Mouse (Mus musculus) ES-E14 (cell line): Measurements from ENCODE around the gene Rabif. TPM values are rescaled to one million over a fixed set of nuclear protein-coding genes. Genes with fewer than 3 reads are reported as not detected.
"Not testable (repeated sequence)": the region's sequence is repeated elsewhere in the genome, so short reads cannot be mapped to it uniquely, and the experiment has no call there.

Source experiments
- DNase-seq: peaks from one replicate; pipeline ENCODE4 v3.0.0-alpha.2; 2013; ENCODE audit warnings: low read depth, low spot score
- H3K27ac ChIP-seq: 2 replicates; pipeline ENCODE4 v1.5.1; 2012; ENCODE audit warnings: low read depth, mild to moderate bottlenecking, low read length, moderate library complexity, mixed read lengths; ENCODE audit not compliant: poor library complexity, insufficient read depth, severe bottlenecking
- H3K36me3 ChIP-seq: 2 replicates; pipeline ENCODE4 v1.6.1; 2012; ENCODE audit warnings: mild to moderate bottlenecking, low read length, moderate library complexity, mixed read lengths; ENCODE audit not compliant: control insufficient read depth, poor library complexity, insufficient read depth, severe bottlenecking
- H3K4me1 ChIP-seq, 2 experiments: fragments of 150-350 bp in 1 of 2; sonication (generic) in 1 of 2; 2 replicates each; pipeline ENCODE4 v1.6.1; 2012; ENCODE audit warnings: low read length in 2 of 2, mild to moderate bottlenecking in 1 of 2, mixed read lengths in 1 of 2; ENCODE audit not compliant: control insufficient read depth in 2 of 2, insufficient read depth in 2 of 2, poor library complexity in 1 of 2
- H3K4me3 ChIP-seq, 2 experiments: fragments of 150-350 bp in 1 of 2; sonication (generic) in 1 of 2; 2 replicates each; pipeline ENCODE4 v1.5.1; 2012; ENCODE audit warnings: low read length in 2 of 2, low read depth in 1 of 2, mild to moderate bottlenecking in 1 of 2, mixed read lengths in 1 of 2; ENCODE audit not compliant: insufficient read depth in 1 of 2, poor library complexity in 1 of 2, severe bottlenecking in 1 of 2
- H3K9ac ChIP-seq: 2 replicates; pipeline ENCODE4 v1.6.1; 2012; ENCODE audit warnings: low read depth, mild to moderate bottlenecking, low read length, mixed read lengths; ENCODE audit not compliant: poor library complexity, insufficient read depth, severe bottlenecking
- H3K9me3 ChIP-seq: fragments of 150-350 bp; sonication (generic); 2 replicates; pipeline ENCODE4 v1.6.1; 2012; ENCODE audit warnings: low read depth, mild to moderate bottlenecking, low read length; ENCODE audit not compliant: control insufficient read depth, insufficient read depth
- CHD2 ChIP-seq: IDR thresholded peaks from 2 replicates; pipeline ENCODE4 v1.6.1; 2014; ENCODE audit warnings: mild to moderate bottlenecking, low read depth, low read length, inconsistent platforms
- HCFC1 ChIP-seq: IDR thresholded peaks from 2 replicates; pipeline ENCODE4 v1.6.1; 2012; ENCODE audit warnings: low read length, inconsistent platforms, borderline replicate concordance; ENCODE audit not compliant: insufficient read depth
- MAFK ChIP-seq: IDR thresholded peaks from 2 replicates; pipeline ENCODE4 v1.6.1; 2014; ENCODE audit warnings: mild to moderate bottlenecking, low read depth, low read length, inconsistent platforms; ENCODE audit not compliant: insufficient read depth
- ZC3H11A ChIP-seq: IDR thresholded peaks from 2 replicates; pipeline ENCODE4 v1.6.1; 2012; ENCODE audit warnings: low read depth, mild to moderate bottlenecking, inconsistent platforms, low read length, borderline replicate concordance
- ZNF384 ChIP-seq: IDR thresholded peaks from 2 replicates; pipeline ENCODE4 v1.6.1; 2012; ENCODE audit warnings: low read depth, low read length, inconsistent platforms
- in situ Hi-C, 2 experiments: fragments of 600-800 bp; cut with MboI; formaldehyde crosslinking; loops; one replicate each; pipeline ENCODE4 v1.15.1; 2025; ENCODE audit warnings: low sequenced_read_pairs in 2 of 2, inconsistent platforms in 1 of 2; ENCODE audit not compliant: unreplicated experiment in 2 of 2
- total RNA-seq: library from RNA; depleted of rRNA; stranded (reverse); fragments of 300-350 nt; gene quantifications from 2 replicates; pipeline ENCODE4 v1.2.3, GENCODE M21; 2012

The Rabif gene
- total RNA-seq, 1 experiment = 24.9 TPM

DNA sequence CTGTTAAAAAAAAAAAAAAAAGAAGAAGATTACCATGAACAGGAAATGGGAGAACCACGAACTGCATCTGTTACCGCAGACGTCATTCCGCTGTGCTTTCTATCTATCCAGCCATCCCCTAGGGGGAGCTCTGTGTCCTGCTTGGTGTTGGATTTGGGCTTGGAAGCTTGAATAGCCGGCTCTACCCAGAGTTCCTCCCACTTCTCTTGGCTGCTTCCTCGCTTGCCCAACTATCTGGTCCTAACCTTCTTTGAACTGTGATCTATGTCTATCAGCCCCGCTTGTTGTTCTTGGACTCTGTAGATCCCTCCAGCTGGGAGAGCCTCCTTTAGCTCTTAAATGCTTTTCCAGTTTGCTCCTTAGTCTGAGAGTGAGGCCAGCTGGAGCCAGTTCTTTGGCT, 24.2 kb downstream of the Rabif start:
- TF ChIP-seq MAFK = 0 out of 2 replicates have a peak, but pooled peaks have one; percentile 38
- peak; percentile 97 for TF ChIP-seq ZNF384
- TF ChIP-seq ZC3H11A = peak; percentile 66; the same call in 1 of the 2 replicates
- TF ChIP-seq HCFC1 = 0 out of 2 replicates have a peak, but pooled peaks have one; percentile 41
- no peak for TF ChIP-seq CHD2
- peaks cover 4 to 6% of the 10 kb centered on the region in 2 experiments; a peak in 3 of 4 replicates for H3K4me1 ChIP-seq
- no peaks in the 10 kb centered on the region for H3K36me3 ChIP-seq
- peak overlapping the region in 1 of 2 experiments; percentile 2; a peak in 1 of 4 replicates for H3K4me3 ChIP-seq
- H3K9ac ChIP-seq = no peak overlapping the region
- in situ Hi-C loops = no loop called here
- DNase-seq = peak; percentile 93
- no peak overlapping the region for H3K27ac ChIP-seq
- no peaks in the 10 kb centered on the region for H3K9me3 ChIP-seq

DNA sequence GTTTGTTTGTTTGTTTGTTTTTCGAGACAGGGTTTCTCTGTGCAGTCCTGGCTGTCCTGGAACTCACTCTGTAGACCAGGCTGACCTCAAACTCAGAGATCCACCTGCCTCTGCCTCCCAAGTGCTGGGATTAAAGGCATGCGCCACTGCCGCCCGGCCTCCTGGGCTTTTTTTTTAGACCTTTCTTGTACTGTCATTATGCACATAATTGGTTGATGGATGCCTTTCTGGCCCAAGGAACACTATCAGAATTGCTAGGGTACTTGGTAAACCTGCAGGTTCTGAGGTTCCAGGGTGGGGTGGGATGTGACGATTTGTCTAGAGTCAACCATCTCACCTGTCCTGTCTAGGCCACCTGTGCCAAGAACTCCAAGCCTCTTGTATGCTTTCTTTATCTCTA, 24.8 kb downstream of the Rabif start:
- H3K36me3 ChIP-seq, H3K4me1 ChIP-seq, DNase-seq, H3K9ac ChIP-seq, H3K9me3 ChIP-seq, H3K4me3 ChIP-seq, in situ Hi-C loops, H3K27ac ChIP-seq: not testable (repeated sequence)

DNA sequence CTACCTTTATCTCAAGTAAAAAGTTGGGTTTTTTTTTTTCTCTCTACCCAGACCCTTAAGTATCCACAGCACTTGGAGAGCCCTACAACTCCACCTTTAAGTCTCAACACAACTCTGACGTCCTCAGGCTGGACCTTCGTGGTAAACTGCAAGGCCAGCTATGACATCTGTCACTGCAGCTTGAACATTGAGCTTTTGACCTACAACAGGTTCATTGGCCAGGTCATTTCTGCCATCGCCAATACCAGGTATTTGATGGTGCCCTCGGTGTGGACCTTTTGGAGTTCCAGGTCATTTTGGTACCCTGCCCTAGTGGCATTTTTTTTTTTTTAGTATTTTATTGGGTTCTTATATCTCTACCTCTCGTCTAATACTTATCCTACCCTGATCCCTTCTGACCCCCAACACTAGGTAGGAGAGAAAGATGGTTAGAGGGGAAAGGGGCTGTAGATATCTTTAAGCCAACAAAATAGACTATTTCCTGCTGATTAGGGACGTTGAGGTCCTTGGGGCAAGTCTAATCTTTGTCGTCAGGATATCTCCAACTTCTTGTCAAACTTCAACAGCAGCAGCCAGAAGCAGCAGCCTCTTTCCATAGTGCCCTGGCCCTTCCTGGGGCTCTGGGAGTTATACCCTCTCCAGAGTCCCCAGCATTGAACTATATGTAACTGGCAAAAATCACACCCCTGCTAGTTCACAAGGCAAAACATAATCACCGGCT, 25.7 kb downstream of the Rabif start:
- H3K9ac ChIP-seq = no peak overlapping the region
- no peaks in the 10 kb centered on the region for H3K9me3 ChIP-seq
- in situ Hi-C loops = no loop called here
- H3K36me3 ChIP-seq = no peaks in the 10 kb centered on the region
- no peak for DNase-seq
- H3K4me1 ChIP-seq = peaks cover 3 to 6% of the 10 kb centered on the region in 2 experiments; a peak in 1 of 4 replicates
- TF ChIP-seq HCFC1 = no peak
- H3K27ac ChIP-seq = no peak overlapping the region
- no peak overlapping the region for H3K4me3 ChIP-seq

DNA sequence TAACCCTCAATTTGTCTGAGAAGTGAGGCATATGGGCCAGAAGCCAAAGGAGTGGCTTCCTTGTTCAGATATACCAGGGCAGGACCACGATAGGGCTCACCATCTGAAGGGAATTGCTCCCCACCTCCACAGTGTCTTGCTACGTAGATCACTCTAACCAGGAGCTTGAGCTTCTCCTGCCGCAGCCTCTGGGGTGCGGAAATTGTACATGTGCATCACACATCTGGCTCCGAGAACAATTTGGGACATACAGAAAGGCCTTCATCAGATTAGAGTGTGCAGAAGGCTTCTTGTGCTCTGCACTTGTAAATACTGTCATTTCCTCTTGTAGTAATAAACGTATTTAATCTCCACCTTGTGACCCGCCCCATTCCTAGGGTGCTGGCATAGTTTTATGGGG, 26.7 kb downstream of the Rabif start:
- no peaks in the 10 kb centered on the region for H3K9me3 ChIP-seq
- H3K4me3 ChIP-seq = no peak overlapping the region
- H3K4me1 ChIP-seq = peaks cover 3 to 6% of the 10 kb centered on the region in 2 experiments; a peak in 1 of 4 replicates
- H3K9ac ChIP-seq = no peak overlapping the region
- TF ChIP-seq ZNF384 = no peak
- in situ Hi-C loops = no loop called here
- no peak for DNase-seq
- no peaks in the 10 kb centered on the region for H3K36me3 ChIP-seq
- no peak overlapping the region for H3K27ac ChIP-seq

DNA sequence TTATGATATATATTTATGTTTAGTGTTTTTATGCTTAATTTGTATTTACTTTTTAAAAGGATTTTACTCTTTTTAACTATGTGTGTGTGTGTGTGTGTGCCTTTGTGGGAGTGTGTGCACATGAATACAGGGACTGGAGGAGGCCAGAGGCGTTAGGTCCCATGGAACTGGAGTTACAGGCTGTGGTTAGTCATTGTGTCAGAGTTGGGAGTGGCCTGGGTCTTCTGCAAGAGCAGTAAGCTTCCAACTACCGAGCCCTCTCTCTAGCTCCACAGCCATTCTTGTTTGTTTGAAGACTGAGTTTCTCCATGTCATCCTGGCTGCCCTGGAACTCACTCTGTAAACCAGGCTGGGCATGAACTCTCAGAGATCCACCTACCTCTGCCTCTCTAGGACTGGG, 27.9 kb downstream of the Rabif start:
- H3K4me1 ChIP-seq = peaks cover 1 to 7% of the 10 kb centered on the region in 2 experiments; a peak in 1 of 4 replicates
- in situ Hi-C loops = no loop called here
- no peak overlapping the region for H3K4me3 ChIP-seq
- no peak for DNase-seq
- no peaks in the 10 kb centered on the region for H3K9me3 ChIP-seq
- H3K36me3 ChIP-seq = no peaks in the 10 kb centered on the region
- no peak overlapping the region for H3K9ac ChIP-seq
- TF ChIP-seq CHD2 (no peak), ZNF384 (no peak), ZC3H11A (no peak), MAFK (no peak), HCFC1 (no peak)
- H3K27ac ChIP-seq = no peak overlapping the region
